Mouse (Mus musculus): ENCODE data around the gene Dnah7b.
A peak's percentile ranks its signal among the peaks of the same experiment; 100 is the strongest.
"Not testable (repeated sequence)": the region's sequence is repeated elsewhere in the genome, so short reads cannot be mapped to it uniquely, and the experiment has no call there.

Dnah7b gene

DNA sequence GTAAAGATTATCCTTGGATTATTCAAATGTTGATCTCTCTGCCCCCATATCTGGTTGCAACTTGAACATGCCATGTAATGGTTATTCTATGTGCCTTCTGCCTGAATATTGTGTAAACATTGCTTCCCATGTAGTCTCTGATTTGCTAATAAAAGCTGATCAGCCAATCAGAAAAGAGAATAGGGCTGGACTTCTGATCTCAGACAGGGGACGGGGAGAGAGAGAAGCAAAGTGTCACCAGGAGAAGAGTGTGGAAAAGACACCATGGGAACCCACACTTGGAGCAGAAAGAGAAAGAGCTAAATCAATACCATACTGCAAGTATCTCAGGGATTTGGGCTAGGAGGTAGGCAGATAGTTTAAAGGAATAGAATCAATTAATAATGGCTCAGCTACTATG, at the start of gene Dnah7b:
Dnah7b (plus strand) TSS at position 301 of the 400 bp plus-strand sequence.
- DNase-seq: no peak

DNA sequence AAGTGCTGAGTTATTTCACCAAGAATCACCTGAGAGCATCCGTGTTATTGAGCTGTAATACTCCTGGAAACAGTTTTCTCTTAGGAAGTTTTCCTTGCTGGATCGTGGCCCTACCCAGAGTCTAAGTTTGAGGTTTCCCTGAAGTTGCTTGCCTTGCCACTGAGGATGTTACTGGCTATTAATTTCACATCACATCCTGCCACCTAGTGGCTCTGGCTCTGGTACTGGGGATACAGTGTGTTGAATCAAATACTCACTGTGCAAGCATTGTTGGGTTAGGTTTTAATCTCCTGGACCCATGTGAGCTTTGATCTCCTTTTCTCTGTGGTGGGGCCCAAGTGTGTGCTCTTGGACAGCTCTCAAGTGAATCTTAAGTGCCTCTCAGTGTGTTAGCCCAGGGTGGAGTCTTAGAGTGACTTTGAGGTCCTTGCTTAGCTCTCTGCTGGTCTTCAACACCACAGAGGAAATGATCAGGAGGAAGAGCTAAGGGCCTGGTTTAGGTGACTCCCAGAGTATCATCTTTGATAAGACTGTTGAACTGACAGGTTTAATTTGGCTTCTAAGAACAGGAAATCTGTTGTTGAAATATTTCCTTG, 47.6 kb upstream of the Dnah7b start:
- peak; percentile 3 to 5 for DNase-seq

DNA sequence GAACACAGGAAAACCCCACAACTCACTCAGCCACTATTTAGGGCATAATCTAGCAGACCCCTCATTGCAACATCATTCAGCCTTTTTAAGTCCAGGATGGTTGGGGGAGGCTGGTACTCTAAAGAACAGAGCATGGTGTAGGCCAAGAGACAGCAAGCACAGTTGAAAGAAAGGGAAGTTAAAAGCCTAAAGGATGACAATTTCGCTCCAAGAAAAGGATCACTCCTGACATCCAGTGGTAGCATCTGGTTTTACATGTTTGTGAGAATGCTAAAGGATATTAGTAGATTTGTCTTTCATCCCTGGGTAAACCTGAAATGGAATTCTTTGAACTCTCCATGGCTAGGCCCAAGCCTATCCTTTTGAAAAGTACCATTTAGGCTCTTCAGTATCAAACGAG, 43.9 kb upstream of the Dnah7b start:
- DNase-seq: peak in 1 of 2 experiments; percentile 23

DNA sequence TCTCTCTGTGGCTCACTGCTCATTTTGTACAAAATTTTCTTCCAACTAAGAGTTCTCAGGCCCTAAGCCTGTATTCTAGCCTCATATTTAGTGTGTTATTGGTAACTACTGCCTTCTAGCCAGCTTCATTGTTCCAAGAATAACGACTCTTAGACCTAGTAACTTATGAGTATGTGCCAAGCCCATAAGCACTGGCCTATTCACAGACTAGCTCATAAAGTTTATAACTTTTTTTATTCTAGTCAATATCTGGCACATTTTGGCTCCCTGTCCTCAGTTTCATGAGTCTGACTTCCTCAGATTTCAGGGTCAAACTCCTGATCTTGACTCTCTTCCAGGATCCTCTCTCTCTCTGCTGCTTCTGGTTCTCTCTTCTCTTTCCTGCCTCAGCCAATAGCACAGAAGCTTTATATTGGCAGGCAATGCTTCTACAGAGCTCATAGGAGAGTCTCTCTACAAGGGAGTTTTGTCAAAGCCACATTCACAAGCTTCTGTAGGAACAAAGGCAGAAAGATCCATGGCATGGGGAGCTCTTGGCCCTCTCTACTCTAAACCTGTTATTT, 34.0 kb upstream of the Dnah7b start:
- DNase-seq: no peak

DNA sequence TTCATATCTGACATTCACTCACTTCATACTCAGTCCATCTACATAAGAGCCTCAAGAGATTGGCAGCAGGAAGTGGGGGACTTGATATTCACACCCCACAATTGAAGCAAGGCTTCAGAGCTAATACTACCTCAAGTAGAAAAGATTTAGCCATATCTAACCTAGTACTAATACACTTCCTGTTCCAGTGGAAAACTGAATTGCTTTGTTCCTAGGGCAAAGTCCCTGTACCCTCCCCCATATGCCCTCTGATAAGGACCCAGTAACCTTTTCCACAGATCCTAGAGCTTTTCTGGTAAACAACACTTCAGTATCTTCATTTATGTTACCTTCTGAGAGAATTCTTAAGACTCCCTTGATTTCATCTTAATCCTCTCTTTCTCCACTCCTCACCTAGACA, 17.9 kb upstream of the Dnah7b start:
- DNase-seq: no peak

DNA sequence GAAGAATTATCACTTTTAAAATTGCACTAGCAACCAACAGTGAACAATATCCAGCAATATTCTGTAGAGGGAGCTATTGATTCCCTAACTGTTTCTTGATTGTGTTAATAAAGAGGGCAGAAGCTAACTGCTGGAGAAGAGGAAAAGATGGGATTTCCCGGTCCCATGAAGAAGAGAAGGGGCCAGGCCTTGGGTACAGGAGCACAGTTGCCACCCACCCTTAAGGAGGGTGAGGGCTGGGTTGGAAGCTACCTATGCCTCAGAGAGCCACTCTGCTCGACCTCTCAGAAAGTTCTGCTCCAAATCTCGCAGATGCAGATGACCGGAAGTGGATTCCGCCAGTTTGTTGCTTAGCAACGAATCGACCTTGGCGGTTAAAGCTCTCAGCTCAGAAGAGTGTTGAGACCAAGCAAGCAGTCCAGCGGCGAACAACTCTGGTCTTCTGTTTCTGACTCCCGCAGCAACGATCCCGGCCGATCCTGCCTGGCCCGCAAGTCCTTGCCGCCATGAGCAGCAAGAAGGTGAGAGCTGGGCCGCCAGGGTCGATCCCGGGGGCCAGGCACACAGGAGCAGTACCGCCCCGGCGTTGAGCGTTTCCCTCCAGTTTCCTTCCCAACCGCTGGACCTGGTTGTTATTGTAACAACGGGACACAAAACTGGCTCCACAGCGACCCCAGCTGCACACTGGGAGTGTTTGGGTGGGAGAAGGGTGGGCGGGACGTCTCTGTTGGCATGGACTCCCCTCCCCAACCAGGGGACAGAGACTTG, 553 bp downstream of the Dnah7b start:
- DNase-seq: peak; percentile 10 to 35

DNA sequence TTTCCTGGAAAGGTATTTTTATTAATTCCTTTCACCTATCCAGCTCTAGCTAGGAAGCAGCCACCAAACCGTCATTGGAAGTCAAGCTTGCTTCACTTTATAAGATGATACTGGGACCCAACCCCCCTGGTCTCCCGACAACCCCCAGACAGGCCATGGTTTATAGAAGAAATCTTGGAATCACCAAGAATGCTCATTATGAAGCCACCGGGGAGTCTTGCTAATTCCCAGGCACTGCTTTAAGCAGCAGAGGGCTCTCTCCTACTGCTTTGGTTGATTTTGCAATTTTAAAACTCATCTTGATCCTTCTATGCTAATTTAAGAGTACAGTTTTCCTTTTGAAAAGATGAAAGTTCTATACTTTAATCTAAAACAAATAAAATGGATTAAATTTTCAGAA, 2.7 kb downstream of the Dnah7b start:
- not testable (repeated sequence) for DNase-seq

DNA sequence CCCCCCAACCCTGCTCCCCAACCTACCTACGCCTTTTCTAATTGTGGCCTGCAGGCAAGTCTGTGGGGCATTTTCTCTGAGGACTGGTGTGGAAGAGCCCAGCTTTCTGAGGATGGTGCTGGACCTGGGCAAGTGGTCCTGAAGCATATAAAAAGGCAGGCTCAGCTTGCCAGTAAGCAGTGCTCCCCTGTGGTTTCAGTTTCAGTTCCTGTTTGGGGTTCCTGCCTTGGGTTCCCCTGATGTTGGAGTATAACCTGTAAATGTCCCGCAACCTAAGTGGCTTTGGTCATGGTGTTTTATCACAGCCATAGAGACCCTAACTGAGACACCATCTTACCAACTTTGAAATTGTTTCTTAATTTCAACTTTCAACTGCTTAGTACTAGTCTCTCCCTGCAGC, 11.8 kb downstream of the Dnah7b start:
- DNase-seq: no peak

DNA sequence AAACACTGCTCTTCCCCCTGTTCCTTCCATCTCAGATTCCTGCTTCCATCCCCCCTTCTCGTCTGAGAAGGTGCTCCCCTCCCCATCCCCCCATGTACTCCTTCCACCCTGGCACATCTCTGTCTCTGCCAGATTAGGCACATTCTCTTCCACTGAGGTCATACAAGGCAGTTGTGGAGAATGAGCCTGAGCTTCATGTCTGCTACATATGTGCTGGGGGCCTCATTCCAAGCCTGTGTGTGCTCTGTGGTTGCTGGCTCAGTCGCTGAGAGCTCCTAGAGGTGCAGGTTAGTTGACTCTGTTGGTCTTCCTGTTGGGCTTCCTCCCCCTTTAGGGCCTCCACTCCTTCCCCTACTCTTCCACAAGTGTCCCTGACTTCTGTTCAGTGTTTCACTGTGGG, 34.4 kb downstream of the Dnah7b start:
- DNase-seq: no peak

DNA sequence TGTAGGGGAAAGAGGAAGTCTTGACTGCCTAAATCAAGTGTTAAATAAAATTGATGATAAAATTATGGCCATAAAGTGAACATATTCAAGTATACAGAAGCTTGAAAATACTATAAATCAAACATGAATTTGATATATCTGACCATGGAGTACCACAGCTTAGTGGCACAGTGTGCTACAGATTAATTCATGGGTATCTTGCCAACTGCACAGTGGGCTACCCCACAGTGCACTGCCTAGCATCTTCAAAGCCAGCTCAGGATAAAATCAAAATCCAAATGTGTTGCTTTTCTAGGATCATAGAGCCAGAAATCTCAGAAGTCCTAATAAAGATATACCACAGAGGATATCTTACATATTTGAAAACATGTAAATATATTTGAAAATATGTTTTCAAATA, 46.5 kb downstream of the Dnah7b start:
- DNase-seq: not testable (repeated sequence)

DNA sequence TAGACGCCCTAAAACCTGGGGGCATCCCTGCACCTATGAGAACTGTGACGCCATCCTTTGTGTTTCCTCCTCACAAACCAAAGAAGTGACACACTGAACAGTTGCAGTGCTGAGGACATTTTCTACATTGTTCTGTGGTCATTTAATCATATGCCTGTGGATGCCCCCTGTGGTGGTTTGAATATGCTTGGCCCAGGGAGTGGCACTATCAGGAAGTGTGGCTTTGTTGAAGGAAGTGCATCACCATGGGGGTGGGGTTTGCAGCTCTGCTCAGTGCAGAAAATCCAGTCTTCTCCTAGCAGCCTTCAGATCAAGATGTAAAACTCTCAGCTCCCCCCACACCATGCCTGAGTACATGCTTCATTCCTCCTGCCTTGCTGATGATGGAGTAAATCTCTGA, 51.1 kb downstream of the Dnah7b start:
- not testable (repeated sequence) for DNase-seq

DNA sequence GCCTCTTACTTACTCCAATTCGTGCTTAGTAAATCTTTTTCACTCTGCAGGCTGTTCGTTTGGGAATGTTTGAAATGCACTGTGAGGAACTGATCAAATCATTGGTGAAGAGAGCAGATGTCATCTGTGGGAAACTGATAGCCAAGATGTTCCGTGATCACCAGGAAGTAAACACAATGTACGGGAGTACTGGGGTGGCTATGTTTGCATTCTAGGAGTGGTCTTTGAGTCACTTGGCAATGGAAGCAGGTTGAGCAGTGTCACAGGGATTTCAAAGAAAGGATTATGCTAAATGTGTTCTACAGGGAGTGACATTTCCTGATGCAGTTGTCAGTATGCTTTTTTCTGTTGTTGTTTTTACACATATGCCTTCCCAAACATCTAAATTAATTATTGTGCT, 61.9 kb downstream of the Dnah7b start:
- DNase-seq: no peak

DNA sequence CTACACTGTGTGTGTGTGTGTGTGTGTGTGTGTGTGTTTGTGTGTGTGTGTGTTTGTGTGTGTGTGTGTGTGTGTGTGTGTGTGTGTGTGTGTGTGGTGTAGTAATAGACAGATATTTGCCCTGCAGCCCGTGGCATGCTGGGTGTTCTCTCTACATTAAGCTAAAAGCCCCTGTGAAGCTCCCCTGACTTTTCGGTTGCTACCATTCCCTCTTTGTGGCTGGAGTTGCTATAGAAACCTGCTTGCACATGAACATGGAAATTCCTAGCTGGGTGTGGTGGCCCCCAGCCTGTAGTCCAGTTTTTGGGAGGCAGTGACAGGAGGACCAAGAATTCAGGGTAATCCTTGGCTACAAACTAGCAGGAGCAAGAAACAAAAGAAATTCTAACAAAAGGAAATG, 130.7 kb downstream of the Dnah7b start:
- DNase-seq: not testable (repeated sequence)

DNA sequence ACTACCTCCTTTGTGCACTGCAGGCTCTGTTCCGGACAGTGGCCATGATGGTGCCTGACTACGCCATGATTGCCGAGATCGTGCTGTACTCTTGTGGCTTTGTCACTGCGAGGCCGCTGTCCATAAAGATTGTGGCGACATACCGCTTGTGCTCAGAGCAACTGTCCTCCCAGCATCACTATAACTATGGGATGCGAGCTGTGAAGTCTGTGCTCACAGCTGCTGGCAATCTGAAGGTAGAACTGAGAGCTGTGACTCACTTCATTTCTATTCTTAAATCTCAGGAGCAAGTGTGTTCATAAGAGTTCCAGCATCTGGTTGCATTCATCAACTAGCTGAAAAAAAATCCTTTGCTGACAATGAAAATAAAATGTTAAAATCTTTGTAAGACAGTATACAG, 135.1 kb downstream of the Dnah7b start:
- DNase-seq: not testable (repeated sequence)

DNA sequence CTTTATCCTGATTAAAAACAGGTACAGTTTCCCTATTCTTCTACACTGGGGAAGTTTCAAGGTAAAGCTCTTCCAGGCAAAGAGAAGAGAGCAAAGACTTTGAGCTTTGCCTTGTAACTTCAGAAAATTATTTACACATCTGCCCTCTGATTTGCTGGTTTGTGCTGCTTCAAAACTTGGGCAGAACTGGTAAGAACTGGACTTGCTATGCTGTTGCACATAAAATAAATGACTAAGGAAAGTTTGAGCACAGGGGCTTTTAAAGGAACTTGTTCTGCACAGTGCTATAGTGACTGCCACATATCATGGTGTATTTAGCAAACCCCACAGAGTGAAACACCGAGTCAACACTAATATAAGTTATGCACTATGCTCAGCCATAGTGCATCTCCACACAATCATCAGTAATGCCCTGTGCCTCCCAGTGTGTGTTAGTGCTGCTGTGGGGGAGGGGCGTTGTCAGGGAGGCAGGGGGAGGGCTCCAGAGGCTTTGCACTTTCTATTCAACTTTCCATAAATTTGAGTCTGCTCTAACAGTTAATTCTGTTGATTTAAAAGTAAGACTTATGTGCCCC, 144.0 kb downstream of the Dnah7b start:
- not testable (repeated sequence) for DNase-seq

DNA sequence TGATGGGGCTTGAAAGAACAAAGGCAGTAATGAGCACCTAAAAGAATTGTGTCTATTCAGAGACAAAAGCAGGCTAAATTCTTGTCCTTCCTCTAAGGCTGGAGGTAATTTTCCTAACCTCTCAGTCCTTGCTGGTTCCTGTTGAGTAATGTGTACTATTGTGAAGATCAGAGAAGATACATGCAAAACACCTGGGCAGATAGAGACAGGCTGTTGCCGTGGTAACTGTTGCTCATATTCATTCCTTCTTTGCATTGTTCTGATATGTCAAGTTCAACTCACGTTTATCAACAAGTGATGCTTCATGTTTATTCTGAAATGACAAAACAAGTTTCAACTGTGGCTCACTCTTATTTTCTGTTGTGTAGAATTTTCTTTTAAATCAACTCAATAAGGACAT, 156.6 kb downstream of the Dnah7b start:
- DNase-seq: not testable (repeated sequence)

DNA sequence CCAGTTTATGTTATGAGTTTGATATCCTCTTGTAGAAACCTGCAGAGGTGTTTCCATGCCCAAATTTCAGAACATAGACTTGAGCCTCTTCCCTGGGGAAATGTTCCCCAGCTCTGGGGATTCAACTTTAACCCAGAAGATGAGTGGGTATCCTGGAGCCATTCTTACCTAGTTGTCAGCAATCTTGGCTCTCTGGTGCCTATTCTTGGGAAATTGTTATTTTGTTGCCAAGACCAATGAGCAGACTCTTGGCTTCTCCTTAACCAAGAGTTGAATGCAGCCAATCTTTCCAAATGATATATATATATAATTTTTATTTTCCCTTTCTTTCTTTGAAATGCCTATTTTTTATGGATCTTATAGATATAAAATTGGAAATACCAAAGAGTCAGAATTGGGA, 160.0 kb downstream of the Dnah7b start:
- DNase-seq: not testable (repeated sequence)

DNA sequence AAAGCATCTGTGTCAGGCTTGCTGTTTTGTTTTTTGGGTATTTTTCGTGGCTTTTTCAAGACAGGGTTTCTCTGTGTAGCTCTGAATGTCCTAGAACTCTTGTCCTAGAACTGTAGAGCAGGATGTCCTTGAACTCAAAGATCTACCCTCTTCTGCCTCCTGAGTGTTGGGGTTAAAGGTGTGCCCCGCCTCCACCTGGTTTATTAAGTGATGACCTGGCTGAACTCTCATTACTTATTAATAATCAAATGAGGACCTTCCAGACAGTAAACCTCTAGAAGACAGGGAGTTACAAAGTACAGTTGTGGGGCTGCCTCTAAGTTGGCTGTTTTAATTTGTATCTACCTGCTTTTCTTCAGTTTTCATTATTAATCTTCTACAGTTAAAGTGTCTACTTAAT, 202.7 kb downstream of the Dnah7b start:
- not testable (repeated sequence) for DNase-seq

DNA sequence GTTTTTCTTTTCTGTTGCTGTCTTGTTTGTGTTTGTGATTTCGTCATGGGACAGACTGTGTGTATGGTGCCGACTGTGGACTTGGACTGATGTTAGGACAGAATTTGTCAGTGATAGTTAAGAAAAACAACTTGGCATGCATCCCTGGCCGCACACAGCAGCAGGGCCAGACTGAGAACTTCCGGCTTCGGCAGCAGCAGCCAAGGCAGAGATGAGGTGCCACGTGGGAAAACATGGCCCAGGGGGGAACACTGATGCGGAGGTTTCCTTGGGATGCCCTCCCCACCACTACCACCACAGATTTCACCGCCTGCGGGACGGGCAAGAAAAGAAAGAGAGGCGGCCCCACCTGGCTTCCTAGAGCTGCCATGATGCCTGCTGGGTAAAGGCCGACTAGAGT, 205.8 kb downstream of the Dnah7b start:
- no peak for DNase-seq

DNA sequence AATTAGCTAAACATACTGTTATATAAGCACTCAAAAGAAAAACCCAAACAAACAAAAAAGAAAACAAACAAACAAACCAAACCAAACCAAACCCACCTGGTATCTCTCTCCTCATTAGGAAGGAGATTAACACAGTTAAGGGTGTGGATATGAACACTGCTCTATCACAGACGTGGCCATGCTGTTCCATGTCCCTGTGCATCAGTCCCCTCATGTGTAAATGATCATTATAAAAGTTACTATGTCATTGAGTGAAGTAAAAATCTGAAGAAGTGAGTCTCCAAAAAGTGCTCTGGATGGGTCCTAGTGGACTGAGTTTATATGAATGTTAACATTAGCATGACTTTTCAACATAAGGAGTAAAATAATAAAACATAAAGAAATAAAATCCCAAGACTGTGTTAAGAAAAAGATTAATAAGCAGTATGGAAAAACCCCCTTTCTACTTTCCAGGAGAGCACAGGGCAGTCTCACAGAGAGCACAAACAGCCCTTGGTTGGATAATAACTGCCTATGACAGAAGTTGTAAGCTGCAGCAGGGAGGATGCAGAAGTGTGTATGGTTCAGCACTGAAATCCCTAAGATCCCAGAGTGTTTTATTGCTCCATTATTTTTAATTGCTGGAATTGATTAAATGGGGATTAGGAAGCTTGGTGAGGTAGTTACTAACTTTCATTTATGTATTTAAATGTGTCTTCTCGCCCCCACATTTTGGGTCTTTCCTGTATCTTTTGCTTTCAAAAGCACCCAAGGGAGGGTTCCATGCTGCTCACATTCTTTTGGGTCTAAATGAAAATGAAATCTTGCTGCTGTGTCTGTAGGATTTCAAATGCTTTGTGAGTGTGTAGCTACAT, 212.2 kb downstream of the Dnah7b start:
- DNase-seq: not testable (repeated sequence)

DNA sequence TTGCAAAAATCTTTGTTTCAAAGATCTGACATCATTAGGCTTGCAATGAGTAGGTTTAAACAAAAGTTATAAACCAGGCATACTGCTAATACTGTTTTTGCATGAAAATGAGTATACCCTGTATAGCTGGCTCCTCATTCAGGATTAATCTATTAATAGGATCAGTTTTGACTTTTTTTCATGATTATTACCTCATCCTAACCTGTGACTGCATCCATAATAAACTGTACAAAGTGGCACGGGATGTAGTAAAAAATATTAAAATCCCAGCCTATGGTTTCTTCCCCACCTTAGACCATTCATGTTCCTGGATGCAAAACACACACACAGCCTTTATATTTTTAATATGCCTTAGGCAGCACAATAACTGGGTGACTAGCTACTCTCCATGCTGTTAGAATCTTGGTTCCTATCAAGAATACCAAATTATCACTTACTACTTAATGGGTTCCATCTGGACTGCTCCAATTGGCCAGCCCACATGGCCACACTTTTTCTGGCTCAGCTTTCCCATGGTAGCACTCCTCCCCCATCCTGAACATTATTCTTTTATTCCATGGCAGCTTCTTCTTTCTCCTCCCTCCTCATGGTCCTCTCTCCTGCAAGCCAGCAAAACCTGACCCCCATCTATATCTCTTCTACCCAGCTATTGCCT, 212.9 kb downstream of the Dnah7b start:
- not testable (repeated sequence) for DNase-seq

DNA sequence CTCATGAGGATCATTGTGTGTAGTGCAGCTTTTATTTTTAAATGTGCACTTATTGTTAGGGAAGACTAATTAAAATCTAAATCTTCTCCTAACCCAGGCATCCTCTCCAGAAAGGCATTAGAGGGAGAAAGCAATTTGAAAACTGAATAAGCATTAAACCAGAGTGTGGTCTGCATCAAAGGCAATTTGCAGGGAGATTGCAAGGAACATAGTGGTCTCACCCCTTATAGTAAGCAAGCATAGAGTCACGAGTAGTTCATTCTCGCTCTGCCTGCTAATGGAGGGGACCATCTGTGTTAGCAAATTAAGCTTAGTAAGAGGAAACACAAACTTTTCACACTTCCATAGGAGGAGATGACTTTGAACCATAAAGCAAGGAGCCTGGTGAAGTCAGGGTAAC, 228.3 kb downstream of the Dnah7b start:
- DNase-seq: not testable (repeated sequence)

Measured in cerebellum, postnatal 36 days (tissue).